Mouse (Mus musculus) cerebellum, adult 2 months (tissue): ENCODE measurements around the gene Zfp975.
"Not testable (repeated sequence)": the region's sequence is repeated elsewhere in the genome, so short reads cannot be mapped to it uniquely, and the experiment has no call there.

Experiments
- CTCF ChIP-seq: fragments of 200-500 bp; IDR thresholded peaks from 2 replicates; pipeline ENCODE4 v1.5.1; 2011; ENCODE audit warnings: low read depth, mild to moderate bottlenecking, control low read depth, low read length, moderate library complexity, borderline replicate concordance; ENCODE audit not compliant: insufficient read depth
- POLR2A ChIP-seq: fragments of 200-500 bp; IDR thresholded peaks from 2 replicates; pipeline ENCODE4 v1.6.1; 2011; ENCODE audit warnings: low read length, control low read depth, borderline replicate concordance; ENCODE audit not compliant: insufficient read depth

DNA sequence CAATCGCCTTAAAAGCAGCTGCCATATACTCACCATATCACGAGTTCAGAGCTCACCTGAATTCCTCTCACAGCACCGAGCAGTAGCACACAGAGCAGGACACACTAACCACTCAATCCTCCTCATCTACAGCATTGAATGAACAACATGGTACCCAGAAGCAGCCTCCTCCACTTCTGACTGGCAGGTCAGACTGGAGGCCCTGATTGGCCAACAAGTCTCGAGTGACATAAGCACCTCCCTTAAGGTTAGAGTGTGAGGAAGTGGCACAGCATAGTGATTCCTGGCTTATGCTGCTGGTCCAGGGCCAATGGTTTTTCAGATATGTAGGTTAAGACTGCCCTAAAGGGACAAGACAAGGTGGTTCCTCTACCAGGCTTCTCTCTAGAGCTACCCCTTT, 34.4 kb upstream of the Zfp975 start, which contains the start of gene Gm17067:
- TF ChIP-seq CTCF, POLR2A: not testable (repeated sequence)
